21 mouse cellular contexts compared by ENCODE assay signal in genomic region chr7:3280080-3280653, GRCm38 (mm10). TPM values are rescaled to one million over a fixed set of nuclear protein-coding genes. Genes with fewer than 3 reads are reported as not detected.
DNase-seq lines count a peak whose midpoint lies in the region; ATAC-seq lines count a peak whose summit lies in the region.
"Had no signal": no experiment of that assay in that cellular context is flagged by ENCODE, and none has a peak within 500 bp of the region (broad histone marks: within the 10 kb centered on the region; RNA-seq: fewer than 3 reads in every experiment).

No protein-coding gene starts in this region.

- H3K27ac ChIP-seq in heart, embryonic 10.5 days, result peak overlapping the region; percentile 56; the same call in 1 of the 2 replicates
- H3K27ac ChIP-seq in intestine, embryonic 14.5 days (ENCODE audit: low read depth), result peak overlapping the region; percentile 29; the same call in 1 of the 2 replicates
- no peak overlapping the region for H3K27ac ChIP-seq in intestine, embryonic 15.5 days
- peak overlapping the region; percentile 31 for H3K27ac ChIP-seq in lung, embryonic 16.5 days (ENCODE audit: low read length)
- H3K27ac ChIP-seq: embryonic facial prominence, embryonic 12.5 days; forebrain, embryonic 15.5 days; hindbrain, postnatal 0 days; liver, embryonic 13.5 days; macrophage; neural tube, embryonic 13.5 days had no signal

- no peak for DNase-seq in heart, embryonic 10.5 days (ENCODE audit: low spot score)
- DNase-seq in heart, adult 11 months, result no peak
- DNase-seq in intestine, embryonic 14.5 days (ENCODE audit: low spot score), result no peak
- no peak for DNase-seq in lung, postnatal 36 days
- DNase-seq: adrenal gland, postnatal 25 days; cerebellum, adult 8-10 months; kidney, adult 8-10 months; kidney, postnatal 4 days; liver, embryonic 13.5 days; spleen, adult 18-20 months; thymus, postnatal 25 days had no signal

- no peaks in the 10 kb centered on the region for H3K9me3 ChIP-seq in heart, embryonic 10.5 days
- H3K9me3 ChIP-seq in intestine, embryonic 14.5 days (ENCODE audit: control insufficient read depth, low read length), result no peaks in the 10 kb centered on the region
- H3K9me3 ChIP-seq in intestine, embryonic 15.5 days, result no peaks in the 10 kb centered on the region
- H3K9me3 ChIP-seq in lung, embryonic 16.5 days (ENCODE audit: control insufficient read depth, low read length), result no peaks in the 10 kb centered on the region
- H3K9me3 ChIP-seq: embryonic facial prominence, embryonic 12.5 days; forebrain, embryonic 15.5 days; liver, embryonic 13.5 days; neural tube, embryonic 13.5 days had no signal

- no peaks in the 10 kb centered on the region for H3K27me3 ChIP-seq in heart, embryonic 10.5 days (ENCODE audit: insufficient read depth, poor library complexity, severe bottlenecking)
- H3K27me3 ChIP-seq in intestine, embryonic 14.5 days (replicated peaks; ENCODE audit: control insufficient read depth, insufficient read depth, low read length), result no peaks in the 10 kb centered on the region
- H3K27me3 ChIP-seq in intestine, embryonic 15.5 days (replicated peaks), result no peaks in the 10 kb centered on the region
- H3K27me3 ChIP-seq in lung, embryonic 16.5 days (ENCODE audit: control insufficient read depth, insufficient read depth, low read depth, low read length), result no peaks in the 10 kb centered on the region
- H3K27me3 ChIP-seq: embryonic facial prominence, embryonic 12.5 days; forebrain, embryonic 15.5 days; liver, embryonic 13.5 days; neural tube, embryonic 13.5 days had no signal

- H3K4me2 ChIP-seq in intestine, embryonic 14.5 days (ENCODE audit: low read length), result no peak overlapping the region
- no peak overlapping the region for H3K4me2 ChIP-seq in intestine, embryonic 15.5 days (replicated peaks)
- no peak overlapping the region for H3K4me2 ChIP-seq in lung, embryonic 16.5 days (ENCODE audit: low read depth, low read length)
- H3K4me2 ChIP-seq: embryonic facial prominence, embryonic 12.5 days; forebrain, embryonic 15.5 days; liver, embryonic 13.5 days; midbrain, embryonic 11.5 days; neural tube, embryonic 13.5 days had no signal

- ATAC-seq in intestine, embryonic 14.5 days (replicated peaks; ENCODE audit: low FRiP score, low TSS enrichment, low read depth), result no peak
- ATAC-seq in intestine, embryonic 15.5 days, result no peak
- ATAC-seq in lung, embryonic 16.5 days (ENCODE audit: low read depth), result no peak
- no peak for ATAC-seq in inflammation-experienced regulatory T-cells, adult 6 months
- ATAC-seq: activated CD4-positive, CD25-positive, alpha-beta regulatory T cell, adult 4 months; forebrain, embryonic 15.5 days; hindbrain, postnatal 0 days had no signal

- WGBS in heart, embryonic 10.5 days, result 66% methylated on average over 5 of the region's 5 CpGs
- 77% methylated on average over 5 of the region's 5 CpGs for WGBS in intestine, embryonic 14.5 days
- WGBS in intestine, embryonic 15.5 days, result 73% methylated on average over 5 of the region's 5 CpGs
- 70% methylated on average over 5 of the region's 5 CpGs for WGBS in lung, embryonic 16.5 days

- H3K4me3 ChIP-seq in heart, embryonic 10.5 days, result no peak overlapping the region
- H3K4me3 ChIP-seq in intestine, embryonic 14.5 days (ENCODE audit: low read depth, low read length), result no peak overlapping the region
- H3K4me3 ChIP-seq in intestine, embryonic 15.5 days (replicated peaks), result no peak overlapping the region
- no peak overlapping the region for H3K4me3 ChIP-seq in lung, embryonic 16.5 days (ENCODE audit: low read length)
- H3K4me3 ChIP-seq: embryonic facial prominence, embryonic 12.5 days; forebrain, embryonic 15.5 days; liver, embryonic 13.5 days; neural tube, embryonic 13.5 days had no signal

- H3K36me3 ChIP-seq in heart, embryonic 10.5 days, result no peaks in the 10 kb centered on the region
- no peaks in the 10 kb centered on the region for H3K36me3 ChIP-seq in intestine, embryonic 14.5 days (ENCODE audit: control insufficient read depth, insufficient read depth, low read length)
- no peaks in the 10 kb centered on the region for H3K36me3 ChIP-seq in intestine, embryonic 15.5 days
- H3K36me3 ChIP-seq in lung, embryonic 16.5 days (ENCODE audit: control insufficient read depth, insufficient read depth, low read length), result no peaks in the 10 kb centered on the region
- H3K36me3 ChIP-seq: embryonic facial prominence, embryonic 12.5 days; forebrain, embryonic 15.5 days; liver, embryonic 13.5 days; neural tube, embryonic 13.5 days had no signal

- no peak overlapping the region for H3K9ac ChIP-seq in intestine, embryonic 14.5 days (ENCODE audit: low read length)
- no peak overlapping the region for H3K9ac ChIP-seq in intestine, embryonic 15.5 days
- 0 out of 2 replicates have a peak overlapping the region, but pooled peaks have one; percentile 17 for H3K9ac ChIP-seq in lung, embryonic 16.5 days (ENCODE audit: low read length)
- H3K9ac ChIP-seq: embryonic facial prominence, embryonic 12.5 days; forebrain, embryonic 15.5 days; liver, embryonic 13.5 days; neural tube, embryonic 13.5 days had no signal

- H3K4me1 ChIP-seq in heart, embryonic 10.5 days, result peaks cover 16% of the 10 kb centered on the region
- no peaks in the 10 kb centered on the region for H3K4me1 ChIP-seq in intestine, embryonic 14.5 days (replicated peaks; ENCODE audit: control insufficient read depth, insufficient read depth, low read length)
- 0 out of 2 replicates have a peak, but pooled peaks cover 3% of the 10 kb centered on the region for H3K4me1 ChIP-seq in intestine, embryonic 15.5 days (replicated peaks)
- H3K4me1 ChIP-seq in lung, embryonic 16.5 days (replicated peaks; ENCODE audit: control insufficient read depth, insufficient read depth, low read length), result peaks cover 9% of the 10 kb centered on the region
- H3K4me1 ChIP-seq: forebrain, embryonic 15.5 days; liver, embryonic 13.5 days; neural tube, embryonic 13.5 days had no signal

RNA-seq across cellular contexts. Expression of gene Myadm, which starts 8.7 kb away (rescaled TPM):
- polyA plus RNA-seq in heart, embryonic 10.5 days (2016; fragmentation: Nextera tagmentation; extraction: Ambion mirVana), result 127 and 180 TPM in 2 replicates
- polyA plus RNA-seq in intestine, embryonic 14.5 days (2014; fragmentation: Nextera tagmentation; extraction: Ambion mirVana), result 182 and 192 TPM in 2 replicates
- polyA plus RNA-seq in intestine, embryonic 15.5 days (2015; fragmentation: Nextera tagmentation; extraction: Ambion mirVana), result 131 and 135 TPM in 2 replicates
- polyA plus RNA-seq in lung, embryonic 16.5 days (2015; fragmentation: Nextera tagmentation; extraction: Ambion mirVana), result 142 and 151 TPM in 2 replicates
- 10 to 100 TPM in 1 of 3 experiments, 1 to 10 TPM in 2; 1.5 to 23.0 (median 4.8) TPM for polyA plus RNA-seq in inflammation-experienced regulatory T-cells, adult 6 months (2017; shearing (Covaris generic))

RNA-seq across cellular contexts. Expression of gene Prkcg, which starts 8.8 kb away (rescaled TPM):
- 0.16 and 0.35 TPM in 2 replicates for polyA plus RNA-seq in heart, embryonic 10.5 days (2016; fragmentation: Nextera tagmentation; extraction: Ambion mirVana)
- 0.36 and 0.70 TPM in 2 replicates for polyA plus RNA-seq in intestine, embryonic 14.5 days (2014; fragmentation: Nextera tagmentation; extraction: Ambion mirVana)
- 0.27 and 0.45 TPM in 2 replicates for polyA plus RNA-seq in intestine, embryonic 15.5 days (2015; fragmentation: Nextera tagmentation; extraction: Ambion mirVana)
- polyA plus RNA-seq in lung, embryonic 16.5 days (2015; fragmentation: Nextera tagmentation; extraction: Ambion mirVana), result 0.24 and 0.58 TPM in 2 replicates
- polyA plus RNA-seq in inflammation-experienced regulatory T-cells, adult 6 months (2017; shearing (Covaris generic)), result under 1 TPM in 1 of 3 experiments, not detected in 2; 0.82 TPM
- polyA plus RNA-seq: activated CD4-positive, CD25-positive, alpha-beta regulatory T cell, adult 4 months had no signal

RNA-seq across cellular contexts. Expression of gene Nlrp12, which starts 30.6 kb away (rescaled TPM):
- polyA plus RNA-seq in heart, embryonic 10.5 days (2016; fragmentation: Nextera tagmentation; extraction: Ambion mirVana), result 0.06 TPM in 1 of 2 replicates, not detected in the other
- polyA plus RNA-seq in intestine, embryonic 14.5 days (2014; fragmentation: Nextera tagmentation; extraction: Ambion mirVana), result 0.07 TPM in 1 of 2 replicates, not detected in the other
- not detected in 2 replicates for polyA plus RNA-seq in intestine, embryonic 15.5 days (2015; fragmentation: Nextera tagmentation; extraction: Ambion mirVana)
- 0.03 TPM in 2 replicates for polyA plus RNA-seq in lung, embryonic 16.5 days (2015; fragmentation: Nextera tagmentation; extraction: Ambion mirVana)
- polyA plus RNA-seq in inflammation-experienced regulatory T-cells, adult 6 months (2017; shearing (Covaris generic)), result not detected
- polyA plus RNA-seq: forebrain, embryonic 15.5 days; midbrain, embryonic 11.5 days; neural tube, embryonic 13.5 days had no signal

RNA-seq across cellular contexts. Expression of gene Cacng7, which starts 52.6 kb away (rescaled TPM):
- 0.22 and 1.3 TPM in 2 replicates for polyA plus RNA-seq in heart, embryonic 10.5 days (2016; fragmentation: Nextera tagmentation; extraction: Ambion mirVana)
- 1.9 and 2.7 TPM in 2 replicates for polyA plus RNA-seq in intestine, embryonic 14.5 days (2014; fragmentation: Nextera tagmentation; extraction: Ambion mirVana)
- 1.2 and 1.8 TPM in 2 replicates for polyA plus RNA-seq in intestine, embryonic 15.5 days (2015; fragmentation: Nextera tagmentation; extraction: Ambion mirVana)
- polyA plus RNA-seq in lung, embryonic 16.5 days (2015; fragmentation: Nextera tagmentation; extraction: Ambion mirVana), result 0.24 and 0.55 TPM in 2 replicates
- polyA plus RNA-seq in inflammation-experienced regulatory T-cells, adult 6 months (2017; shearing (Covaris generic)), result not detected
- polyA plus RNA-seq: activated CD4-positive, CD25-positive, alpha-beta regulatory T cell, adult 4 months; liver, embryonic 13.5 days; macrophage had no signal
